Mouse (Mus musculus) macrophage (primary cell): ENCODE measurements around the gene Olfr1340. TPM values are rescaled to one million over a fixed set of nuclear protein-coding genes. Genes with fewer than 3 reads are reported as not detected.

Experiments used
- polyA plus RNA-seq: library from polyadenylated mRNA; stranded (reverse); fragments of 250-400 nt; gene quantifications from 3 replicates; pipeline ENCODE4 v1.2.4, GENCODE M21; 2018; ENCODE audit warnings: inconsistent platforms

Olfr1340 gene
- polyA plus RNA-seq, 1 experiment from 2014 or later: not detected

Other genes with a start within 250 kb of the Olfr1340 start
- not detected in 3 replicates for gene Tie1, start 230.1 kb upstream of the Olfr1340 start, polyA plus RNA-seq
- gene 2610528J11Rik, start 193.1 kb upstream of the Olfr1340 start, polyA plus RNA-seq: not detected in 3 replicates
- gene Tmem125, start 176.1 kb upstream of the Olfr1340 start, polyA plus RNA-seq: not detected in 3 replicates
- not detected in 3 replicates for gene Cfap57, start 99.4 kb upstream of the Olfr1340 start, polyA plus RNA-seq
- gene Ebna1bp2, start 99.3 kb upstream of the Olfr1340 start, polyA plus RNA-seq: 26.7 to 58.3 TPM (median 41.6 TPM) in 3 replicates
- gene Olfr62, start 61.2 kb upstream of the Olfr1340 start, polyA plus RNA-seq: not detected in 3 replicates
- gene Olfr1342, start 27.4 kb upstream of the Olfr1340 start, polyA plus RNA-seq: not detected in 3 replicates
- gene Olfr1341, start 16.6 kb upstream of the Olfr1340 start, polyA plus RNA-seq: not detected in 3 replicates
- not detected in 3 replicates for gene Olfr1339, start 12.0 kb downstream of the Olfr1340 start, polyA plus RNA-seq
- not detected in 3 replicates for gene Olfr1338, start 38.6 kb downstream of the Olfr1340 start, polyA plus RNA-seq
- not detected in 3 replicates for gene Olfr1337, start 62.4 kb downstream of the Olfr1340 start, polyA plus RNA-seq
- gene Olfr1335, start 89.8 kb downstream of the Olfr1340 start, polyA plus RNA-seq: not detected in 3 replicates
- gene Olfr1333, start 116.1 kb downstream of the Olfr1340 start, polyA plus RNA-seq: not detected in 3 replicates
- gene Olfr1331, start 144.5 kb downstream of the Olfr1340 start, polyA plus RNA-seq: not detected in 3 replicates
- not detected in 3 replicates for gene Olfr1330, start 168.5 kb downstream of the Olfr1340 start, polyA plus RNA-seq
- not detected in 3 replicates for gene Olfr1329, start 197.3 kb downstream of the Olfr1340 start, polyA plus RNA-seq
- gene Olfr1328, start 218.5 kb downstream of the Olfr1340 start, polyA plus RNA-seq: not detected in 3 replicates
- not detected in 3 replicates for gene Lao1, start 241.4 kb downstream of the Olfr1340 start, polyA plus RNA-seq